15 mouse cellular contexts compared by ENCODE assay signal in the genomic region with DNA sequence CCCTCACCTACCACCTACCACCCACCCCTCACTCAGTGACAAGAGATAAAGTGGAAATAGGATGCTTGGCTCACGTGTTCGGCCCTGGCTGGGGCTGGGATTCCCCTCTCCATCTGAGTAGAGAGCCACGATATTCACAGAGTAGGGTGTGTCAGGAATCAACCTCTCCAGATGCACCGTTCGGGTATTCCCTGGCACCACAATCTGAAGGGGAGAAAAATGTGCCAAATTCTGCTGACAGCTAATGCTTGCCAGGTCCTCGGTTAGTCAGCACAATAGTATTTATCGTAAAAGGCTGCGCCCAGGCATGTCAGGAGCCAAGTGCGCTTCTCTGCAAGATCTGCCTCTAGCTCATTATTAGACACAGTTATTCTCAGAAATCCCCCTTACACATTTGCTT.
DNase-seq lines count a peak whose midpoint lies in the region; ATAC-seq lines count a peak whose summit lies in the region.
"Had no signal": no experiment of that assay in that cellular context is flagged by ENCODE, and none has a peak within 500 bp of the region (broad histone marks: within the 10 kb centered on the region; RNA-seq: fewer than 3 reads in every experiment).

No protein-coding gene starts in this region.

- WGBS in forebrain, embryonic 15.5 days = 57% methylated on average over 9 of the region's 9 CpGs
- WGBS in forebrain, embryonic 10.5 days = 88% methylated on average over 9 of the region's 9 CpGs
- 43% methylated on average over 9 of the region's 9 CpGs for WGBS in heart, embryonic 16.5 days
- 80% methylated on average over 9 of the region's 9 CpGs for WGBS in liver, embryonic 11.5 days

- ATAC-seq in forebrain, embryonic 15.5 days (replicated peaks) = peak; percentile 58
- ATAC-seq in heart, embryonic 16.5 days (replicated peaks; ENCODE audit: extremely low read depth, insufficient read depth, low FRiP score) = peak; percentile 55
- no peak for ATAC-seq in monocyte, adult 5-6 weeks (replicated peaks; ENCODE audit: insufficient number of reproducible peaks, low FRiP score, low TSS enrichment, poor library complexity, severe bottlenecking)
- ATAC-seq in liver, embryonic 11.5 days (replicated peaks; ENCODE audit: low FRiP score) = no peak
- ATAC-seq: CD4-positive, CD25-positive, alpha-beta regulatory T cell, adult 4 months; intestine, postnatal 0 days had no signal

- no peaks in the 10 kb centered on the region for H3K27me3 ChIP-seq in forebrain, embryonic 15.5 days
- H3K27me3 ChIP-seq in forebrain, embryonic 10.5 days (ENCODE audit: poor library complexity, severe bottlenecking) = no peaks in the 10 kb centered on the region
- no peaks in the 10 kb centered on the region for H3K27me3 ChIP-seq in heart, embryonic 16.5 days (ENCODE audit: control insufficient read depth, insufficient read depth, low read length)
- H3K27me3 ChIP-seq in liver, embryonic 11.5 days (replicated peaks; ENCODE audit: control insufficient read depth, insufficient read depth, low read length) = no peaks in the 10 kb centered on the region
- H3K27me3 ChIP-seq: liver, embryonic 15.5 days had no signal

- no peak overlapping the region for H3K4me2 ChIP-seq in forebrain, embryonic 15.5 days (replicated peaks)
- no peak overlapping the region for H3K4me2 ChIP-seq in heart, embryonic 16.5 days (ENCODE audit: low read depth, low read length)
- no peak overlapping the region for H3K4me2 ChIP-seq in liver, embryonic 11.5 days
- H3K4me2 ChIP-seq: liver, embryonic 15.5 days had no signal

- H3K9me3 ChIP-seq in forebrain, embryonic 15.5 days = no peaks in the 10 kb centered on the region
- H3K9me3 ChIP-seq in forebrain, embryonic 10.5 days = no peaks in the 10 kb centered on the region
- H3K9me3 ChIP-seq in heart, embryonic 16.5 days (replicated peaks; ENCODE audit: control insufficient read depth, low read length) = no peaks in the 10 kb centered on the region
- H3K9me3 ChIP-seq in liver, embryonic 11.5 days (ENCODE audit: control insufficient read depth, low read length) = no peaks in the 10 kb centered on the region
- H3K9me3 ChIP-seq: liver, embryonic 15.5 days had no signal

- no peak overlapping the region for H3K9ac ChIP-seq in forebrain, embryonic 15.5 days (replicated peaks)
- no peak overlapping the region for H3K9ac ChIP-seq in heart, embryonic 16.5 days (ENCODE audit: low read length)
- H3K9ac ChIP-seq in liver, embryonic 11.5 days (ENCODE audit: low read depth, low read length) = no peak overlapping the region
- H3K9ac ChIP-seq: liver, embryonic 15.5 days had no signal

- no peak for DNase-seq in forebrain, embryonic 10.5 days (ENCODE audit: extremely low spot score, low spot score)
- DNase-seq in urinary bladder, postnatal 14 days (ENCODE audit: low spot score) = peak; percentile 21
- no peak for DNase-seq in urinary bladder, postnatal 25 days (ENCODE audit: low spot score)
- no peak for DNase-seq in liver, embryonic 11.5 days (ENCODE audit: low spot score)
- no peak for DNase-seq in gastrocnemius, postnatal 10 days
- DNase-seq: adrenal gland, adult 2 months; gastrocnemius, postnatal 36 days; kidney, postnatal 36 days; right cerebral cortex, postnatal 14 days had no signal

- no peaks in the 10 kb centered on the region for H3K36me3 ChIP-seq in forebrain, embryonic 15.5 days
- H3K36me3 ChIP-seq in forebrain, embryonic 10.5 days (replicated peaks) = no peaks in the 10 kb centered on the region
- H3K36me3 ChIP-seq in heart, embryonic 16.5 days (ENCODE audit: control insufficient read depth, insufficient read depth) = peaks cover 7% of the 10 kb centered on the region; the same call in 1 of the 2 replicates
- no peaks in the 10 kb centered on the region for H3K36me3 ChIP-seq in liver, embryonic 11.5 days (ENCODE audit: control insufficient read depth, insufficient read depth, low read length)
- H3K36me3 ChIP-seq: liver, embryonic 15.5 days had no signal

- H3K4me1 ChIP-seq in forebrain, embryonic 15.5 days = no peaks in the 10 kb centered on the region
- H3K4me1 ChIP-seq in forebrain, embryonic 10.5 days = no peaks in the 10 kb centered on the region
- peaks cover 2% of the 10 kb centered on the region for H3K4me1 ChIP-seq in heart, embryonic 16.5 days (ENCODE audit: control insufficient read depth, insufficient read depth, low read length)
- no peaks in the 10 kb centered on the region for H3K4me1 ChIP-seq in liver, embryonic 11.5 days (replicated peaks; ENCODE audit: control insufficient read depth, insufficient read depth, low read length)
- H3K4me1 ChIP-seq: liver, embryonic 15.5 days had no signal

- no peak overlapping the region for H3K27ac ChIP-seq in forebrain, embryonic 15.5 days (replicated peaks)
- no peak overlapping the region for H3K27ac ChIP-seq in forebrain, embryonic 10.5 days
- no peak overlapping the region for H3K27ac ChIP-seq in heart, embryonic 16.5 days (ENCODE audit: low read length)
- H3K27ac ChIP-seq in liver, embryonic 11.5 days (ENCODE audit: low read depth, low read length) = no peak overlapping the region
- H3K27ac ChIP-seq: liver, embryonic 15.5 days had no signal

- no peak overlapping the region for H3K4me3 ChIP-seq in forebrain, embryonic 15.5 days
- H3K4me3 ChIP-seq in forebrain, embryonic 10.5 days = no peak overlapping the region
- H3K4me3 ChIP-seq in heart, embryonic 16.5 days (ENCODE audit: low read length) = no peak overlapping the region
- no peak overlapping the region for H3K4me3 ChIP-seq in liver, embryonic 11.5 days (ENCODE audit: low read depth, low read length)
- H3K4me3 ChIP-seq: liver, embryonic 15.5 days had no signal

Comparison
In these comparisons a context has a peak if more than half of its experiments do, and no peak if none do; other contexts are left out.
1. ATAC-seq: peak in forebrain, embryonic 15.5 days (single experiment) and heart, embryonic 16.5 days (single experiment); none in monocyte, adult 5-6 weeks (single experiment) and liver, embryonic 11.5 days (single experiment).